In genomic region chr13:112407776-112408490, GRCm38 (mm10) we compare ENCODE assay signal across 23 mouse cellular contexts. TPM values are rescaled to one million over a fixed set of nuclear protein-coding genes. Genes with fewer than 3 reads are reported as not detected.
DNase-seq lines count a peak whose midpoint lies in the region; ATAC-seq and TF ChIP-seq lines count a peak whose summit lies in the region.
"Had no signal": no experiment of that assay in that cellular context is flagged by ENCODE, and none has a peak within 500 bp of the region (broad histone marks: within the 10 kb centered on the region; RNA-seq: fewer than 3 reads in every experiment).

No protein-coding gene starts in this region.

- intact Hi-C loops in gastrocnemius, adult 2 months (cut with DNase I), result no loop called here

- WGBS in heart, embryonic 16.5 days, result 74% methylated on average over 9 of the region's 9 CpGs
- 88% methylated on average over 9 of the region's 9 CpGs for WGBS in heart, embryonic 10.5 days

- ATAC-seq in heart, embryonic 16.5 days (replicated peaks; ENCODE audit: extremely low read depth, insufficient read depth, low FRiP score), result no peak
- ATAC-seq: forebrain, embryonic 13.5 days; liver, postnatal 0 days; lung, postnatal 0 days had no signal

- no peak overlapping the region for H3K9ac ChIP-seq in heart, embryonic 16.5 days (ENCODE audit: low read length)
- H3K9ac ChIP-seq: forebrain, embryonic 13.5 days; hindbrain, embryonic 15.5 days; limb, embryonic 12.5 days; liver, postnatal 0 days; neural tube, embryonic 15.5 days had no signal

- H3K4me3 ChIP-seq in gastrocnemius, adult 2 months, result no peak overlapping the region; the same call in 1 of the 2 replicates
- no peak overlapping the region for H3K4me3 ChIP-seq in heart, embryonic 16.5 days (ENCODE audit: low read length)
- H3K4me3 ChIP-seq in heart, embryonic 10.5 days, result no peak overlapping the region
- no peak overlapping the region for H3K4me3 ChIP-seq in brown adipose tissue, adult 24 weeks (ENCODE audit: insufficient read depth, low read depth, low read length)
- H3K4me3 ChIP-seq: forebrain, embryonic 13.5 days; hindbrain, embryonic 15.5 days; limb, embryonic 12.5 days; neural tube, embryonic 15.5 days had no signal

- H3K27me3 ChIP-seq in heart, embryonic 16.5 days (ENCODE audit: control insufficient read depth, insufficient read depth, low read length), result no peaks in the 10 kb centered on the region
- no peaks in the 10 kb centered on the region for H3K27me3 ChIP-seq in heart, embryonic 10.5 days (ENCODE audit: insufficient read depth, poor library complexity, severe bottlenecking)
- H3K27me3 ChIP-seq: forebrain, embryonic 13.5 days; hindbrain, embryonic 15.5 days; limb, embryonic 12.5 days; neural tube, embryonic 15.5 days had no signal

- no peaks in the 10 kb centered on the region for H3K9me3 ChIP-seq in heart, embryonic 16.5 days (replicated peaks; ENCODE audit: control insufficient read depth, low read length)
- H3K9me3 ChIP-seq in heart, embryonic 10.5 days, result no peaks in the 10 kb centered on the region
- H3K9me3 ChIP-seq: forebrain, embryonic 13.5 days; hindbrain, embryonic 15.5 days; limb, embryonic 12.5 days; neural tube, embryonic 15.5 days had no signal

- H3K27ac ChIP-seq in gastrocnemius, adult 2 months, result peak overlapping the region; percentile 79
- peak overlapping the region; percentile 44; the same call in 1 of the 2 replicates for H3K27ac ChIP-seq in heart, embryonic 16.5 days (ENCODE audit: low read length)
- no peak overlapping the region for H3K27ac ChIP-seq in heart, embryonic 10.5 days
- H3K27ac ChIP-seq in brown adipose tissue, adult 24 weeks (replicated peaks; ENCODE audit: low read depth, low read length), result peak overlapping the region; percentile 43
- H3K27ac ChIP-seq: forebrain, embryonic 13.5 days; hindbrain, embryonic 15.5 days; limb, embryonic 12.5 days; macrophage; neural tube, embryonic 15.5 days had no signal

- TF ChIP-seq CTCF in gastrocnemius, adult 2 months (IDR thresholded peaks at IDR 0.05), result no peak

- H3K4me1 ChIP-seq in heart, embryonic 16.5 days (ENCODE audit: control insufficient read depth, insufficient read depth, low read length), result no peaks in the 10 kb centered on the region
- no peaks in the 10 kb centered on the region for H3K4me1 ChIP-seq in heart, embryonic 10.5 days
- H3K4me1 ChIP-seq in brown adipose tissue, adult 24 weeks (ENCODE audit: control insufficient read depth, insufficient read depth, insufficient read length, low read length), result peaks cover 8% of the 10 kb centered on the region
- H3K4me1 ChIP-seq: forebrain, embryonic 13.5 days; hindbrain, embryonic 15.5 days; limb, embryonic 12.5 days; neural tube, embryonic 15.5 days had no signal

- no peaks in the 10 kb centered on the region for H3K36me3 ChIP-seq in heart, embryonic 16.5 days (ENCODE audit: control insufficient read depth, insufficient read depth)
- no peaks in the 10 kb centered on the region for H3K36me3 ChIP-seq in heart, embryonic 10.5 days
- H3K36me3 ChIP-seq: hindbrain, embryonic 15.5 days; limb, embryonic 12.5 days; neural tube, embryonic 15.5 days had no signal

- H3K4me2 ChIP-seq in heart, embryonic 16.5 days (ENCODE audit: low read depth, low read length), result no peak overlapping the region
- H3K4me2 ChIP-seq: forebrain, embryonic 13.5 days; hindbrain, embryonic 15.5 days; limb, embryonic 12.5 days; liver, embryonic 11.5 days; neural tube, embryonic 15.5 days had no signal

- DNase-seq in gastrocnemius, adult 2 months, result peak; percentile 32
- DNase-seq in gastrocnemius, postnatal 25 days, result no peak
- DNase-seq in heart, embryonic 10.5 days (ENCODE audit: low spot score), result no peak
- DNase-seq in heart, postnatal 4 days, result peak; percentile 27
- DNase-seq in yolk sac, embryonic 10.5 days (ENCODE audit: low spot score), result no peak
- DNase-seq: adrenal gland, postnatal 14 days; cerebellum, adult 9-10 months; gastrocnemius, postnatal 36 days; kidney, adult 2 months; kidney, postnatal 36 days; layer of hippocampus, postnatal 36 days; liver, postnatal 0 days; thymus, adult 18-20 months; thymus, postnatal 36 days had no signal

RNA-seq across cellular contexts. Expression of gene Il6st, which starts 55.9 kb away (rescaled TPM):
- total RNA-seq in gastrocnemius, adult 2 months (2021), result 100 to 1,000 TPM; 171 to 183 TPM
- 100 to 1,000 TPM; 131 to 142 TPM for total RNA-seq in gastrocnemius, postnatal 25 days (2021)
- 43.0 and 45.1 TPM in 2 replicates for polyA plus RNA-seq in heart, embryonic 16.5 days (2015; fragmentation: Nextera tagmentation; extraction: Ambion mirVana)
- 32.3 and 55.6 TPM in 2 replicates for polyA plus RNA-seq in heart, embryonic 10.5 days (2016; fragmentation: Nextera tagmentation; extraction: Ambion mirVana)
- 38.2 and 43.1 TPM in 2 replicates for polyA plus RNA-seq in brown adipose tissue, adult 24 weeks (2012; ENCODE audit: insufficient read depth, insufficient read length, missing spikeins)
- total RNA-seq in heart, postnatal 4 days (2021), result 100 to 1,000 TPM; 149 to 157 TPM

Comparison
In these comparisons a context has a peak if more than half of its experiments do, and no peak if none do; other contexts are left out.
1. DNase-seq: peak in gastrocnemius, adult 2 months (single experiment) and heart, postnatal 4 days (single experiment); none in gastrocnemius, postnatal 25 days (single experiment), heart, embryonic 10.5 days (single experiment) and yolk sac, embryonic 10.5 days (single experiment).